Mouse (Mus musculus) thymus, postnatal 10 days (tissue): ENCODE data around the gene Cmtm4.

Experiments
- DNase-seq, 2 experiments: peaks; one replicate each; pipeline ENCODE4 v3.0.0; 2021; ENCODE audit warnings: low spot score in 2 of 2

Cmtm4 gene

DNA sequence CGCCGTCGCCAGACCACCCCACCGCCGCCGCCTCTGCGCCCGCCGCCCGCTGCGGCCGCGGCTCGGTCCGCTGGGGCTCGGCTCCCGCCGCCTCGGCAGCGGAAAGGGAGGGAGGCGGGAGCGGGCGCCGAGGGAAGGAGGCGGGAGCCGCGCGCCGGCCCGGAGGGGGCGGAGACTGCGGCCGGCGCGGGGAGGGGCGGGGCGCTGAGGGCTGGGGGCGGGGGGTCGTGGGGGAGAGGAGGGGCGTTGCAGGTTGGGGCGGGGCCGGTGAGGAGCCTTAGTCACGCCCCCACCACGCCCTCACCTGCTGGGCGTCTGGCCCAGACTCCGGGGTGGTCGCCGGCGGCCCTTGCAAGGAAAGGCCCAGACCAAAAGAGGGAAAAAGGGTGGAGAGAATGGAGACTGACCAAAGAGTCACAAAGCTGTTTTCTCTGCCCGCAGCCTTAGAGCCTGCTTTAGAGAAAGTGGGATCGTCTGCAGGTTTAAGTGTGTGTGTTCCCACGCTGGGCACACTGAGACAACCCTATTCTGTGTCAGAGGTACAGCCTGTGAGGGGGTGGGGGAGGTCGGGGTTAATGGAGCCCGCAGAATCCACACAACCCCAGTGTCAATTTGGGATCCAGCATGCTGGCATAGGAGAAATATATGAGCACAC lies at the start of gene Cmtm4:
Gene Cmtm4, minus strand, starts transcription at position 105 of the 655 bp plus-strand sequence.
- peak; percentile 40 to 65 for DNase-seq

DNA sequence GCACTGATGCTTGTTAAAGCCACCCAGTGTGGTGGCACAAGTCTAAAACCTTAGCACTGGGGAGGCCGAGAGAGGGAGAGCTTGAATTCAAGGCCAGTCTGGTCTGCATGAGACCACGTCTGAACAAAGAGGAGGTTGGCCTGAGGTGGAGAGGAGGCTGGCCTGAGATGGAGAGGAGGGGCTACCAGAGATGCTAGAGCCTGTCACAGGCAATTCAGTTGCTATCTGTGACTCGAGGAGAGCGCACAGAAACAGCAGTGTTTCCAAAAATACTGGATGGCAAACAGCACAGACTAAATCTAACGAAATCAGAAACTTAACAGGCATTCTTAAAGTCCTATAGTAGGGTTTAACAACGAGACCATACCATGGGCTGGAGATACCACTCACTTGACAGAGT lies 49.6 kb upstream of the Cmtm4 start:
- no peak for DNase-seq

DNA sequence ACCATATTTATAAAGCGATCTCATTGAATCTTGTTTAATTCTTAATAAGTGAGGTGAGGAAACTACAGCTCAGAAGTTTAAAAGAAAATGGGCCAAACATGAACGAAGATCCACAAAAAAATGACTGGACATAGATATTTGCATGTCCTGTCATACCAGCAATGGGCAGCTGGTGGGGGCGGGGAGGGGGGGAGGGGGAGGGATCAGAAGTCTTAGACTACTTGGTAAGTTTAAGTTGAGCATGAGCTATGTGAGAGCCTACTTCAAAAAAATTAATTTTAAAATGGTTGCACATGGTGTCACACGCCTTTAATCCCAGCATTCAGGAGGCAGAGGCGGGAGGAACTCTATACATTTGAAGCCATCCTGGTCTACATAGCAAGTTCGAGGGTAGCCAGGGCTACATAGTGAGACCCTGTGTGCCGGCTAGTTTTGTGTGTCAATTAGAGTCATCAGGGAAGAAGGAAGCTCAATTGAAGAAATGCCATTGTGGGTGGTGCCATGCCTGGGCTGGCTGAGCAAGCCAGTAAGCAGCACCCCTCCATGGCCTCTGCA lies 47.6 kb upstream of the Cmtm4 start:
- DNase-seq = no peak

DNA sequence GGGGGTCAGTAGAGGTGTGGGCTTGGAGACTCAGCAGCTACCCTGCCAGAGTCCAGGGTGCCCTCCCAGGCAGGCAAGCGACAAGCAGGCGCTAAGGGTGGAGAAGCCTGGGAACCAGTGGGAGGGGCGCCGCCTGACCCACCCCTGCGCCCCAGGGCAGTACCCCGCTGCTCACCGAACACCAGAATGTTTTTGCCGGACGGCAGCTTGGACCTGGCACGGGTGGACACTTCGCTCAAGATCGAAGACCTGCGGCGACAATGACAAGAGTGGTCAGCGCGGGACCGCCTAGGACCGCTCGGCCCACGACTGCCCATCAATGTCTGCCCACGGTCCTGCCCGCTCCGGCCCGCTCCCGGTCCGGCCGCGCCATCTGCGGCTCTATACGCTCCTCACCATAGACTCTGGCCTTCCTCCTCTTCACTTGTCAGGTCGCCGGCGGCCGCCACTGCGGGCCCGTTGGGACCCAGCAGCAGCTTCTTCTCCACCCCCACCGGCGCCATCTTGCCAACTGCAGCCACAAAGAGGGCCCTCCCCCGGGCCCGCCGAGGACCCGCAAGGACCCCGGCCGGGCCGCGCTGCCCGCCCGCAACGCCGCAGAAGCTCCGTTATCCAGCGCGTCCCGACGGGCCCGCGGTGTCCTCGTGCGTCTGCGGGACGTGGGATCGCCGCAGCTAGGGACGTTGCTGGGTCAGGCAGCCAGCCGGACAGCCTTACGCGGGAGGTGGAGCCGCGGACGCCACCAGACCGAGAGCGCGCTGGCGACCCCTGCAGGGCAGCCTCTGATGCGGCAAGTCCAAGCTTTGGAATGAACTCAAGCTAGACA lies 46.9 kb upstream of the Cmtm4 start, which contains the start of gene Dync1li2:
Gene Dync1li2, minus strand, starts transcription at position 749 of the 826 bp plus-strand sequence.
- peak; percentile 77 to 94 for DNase-seq

DNA sequence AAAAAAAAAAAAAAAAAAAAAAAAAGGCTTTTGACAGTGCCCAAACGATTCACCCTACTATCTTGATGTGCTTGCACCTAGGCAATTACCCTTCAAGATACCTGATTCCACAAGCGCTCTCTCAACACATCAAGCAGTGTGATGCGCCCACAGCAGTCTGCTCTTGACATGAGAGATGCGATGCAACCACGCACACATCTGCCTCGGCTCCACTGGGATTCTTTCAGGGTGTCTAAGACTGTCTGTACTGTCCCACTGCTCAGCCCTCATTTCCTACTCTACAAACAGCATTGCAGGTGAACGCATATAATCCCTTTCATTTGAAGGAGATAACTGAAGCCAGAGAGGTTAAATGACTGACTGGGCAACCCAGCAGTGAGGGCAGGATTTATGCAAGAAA lies 46.0 kb upstream of the Cmtm4 start:
- no peak for DNase-seq

DNA sequence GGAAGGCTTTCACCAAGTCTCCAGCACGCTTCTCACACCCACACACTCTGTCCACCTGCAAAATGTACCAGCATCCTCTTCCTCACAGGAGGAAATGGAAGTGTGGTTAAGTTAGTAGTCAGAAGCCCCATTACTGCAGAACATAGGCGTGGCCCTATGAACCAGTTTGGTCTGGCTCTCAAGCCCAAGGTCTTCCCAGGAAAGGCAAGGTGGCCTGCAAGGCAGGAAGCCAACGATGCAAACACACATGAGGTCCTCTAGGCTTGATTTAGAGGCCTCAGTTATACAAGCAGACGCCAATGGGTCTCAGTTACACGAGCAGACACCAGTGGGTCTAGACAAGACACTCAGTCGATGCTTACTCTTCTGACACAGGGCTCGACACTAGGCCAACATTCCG lies 43.9 kb upstream of the Cmtm4 start:
- no peak for DNase-seq

DNA sequence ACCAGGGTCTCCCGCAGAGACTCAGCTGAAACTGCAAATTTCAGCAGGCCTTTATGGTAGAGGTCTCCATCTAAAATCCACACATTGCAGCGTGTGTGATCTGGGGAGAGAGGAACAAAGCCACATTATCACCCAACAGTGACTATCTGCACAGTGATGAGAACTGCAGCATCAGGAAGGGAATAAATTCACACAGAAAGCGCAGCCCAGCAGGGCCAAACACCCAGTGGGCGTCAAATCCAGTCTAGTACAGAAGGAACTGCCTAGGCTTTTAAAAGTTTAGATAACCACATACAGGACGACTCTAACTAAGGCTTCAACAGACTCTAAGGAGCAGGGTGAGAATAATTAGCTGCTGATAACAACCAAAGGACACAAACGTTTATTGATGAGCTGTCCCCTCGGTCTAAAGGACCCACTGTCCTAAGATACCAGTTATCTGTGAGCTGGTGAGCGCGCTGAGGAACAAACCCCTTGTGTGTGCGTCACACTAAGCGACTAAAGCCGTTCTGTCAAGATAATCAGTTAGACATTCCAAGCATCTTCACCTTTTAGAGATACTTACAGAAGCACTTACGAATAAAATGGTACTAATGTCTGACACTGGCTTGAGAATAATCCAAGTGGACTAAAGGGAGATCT lies 42.0 kb upstream of the Cmtm4 start:
- no peak for DNase-seq

DNA sequence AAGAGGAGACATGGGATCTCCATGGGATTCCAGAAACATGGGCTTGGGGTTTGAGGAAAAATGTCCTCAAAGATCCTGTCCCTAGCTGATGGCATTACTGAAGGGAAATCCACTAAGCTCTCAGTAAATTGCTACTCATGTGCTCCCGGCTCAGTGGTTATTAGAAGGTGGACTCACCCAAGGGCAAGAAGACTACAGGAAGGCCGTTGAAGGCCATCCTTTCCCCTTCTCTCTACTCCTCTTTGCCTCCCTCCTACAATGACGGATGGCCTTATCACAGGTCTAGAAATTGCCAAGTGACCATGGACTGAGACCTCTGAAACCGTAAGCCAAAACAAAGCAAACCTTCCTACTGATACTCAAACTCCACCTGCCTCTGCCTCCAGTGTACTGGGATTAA lies 41.0 kb upstream of the Cmtm4 start:
- no peak for DNase-seq

DNA sequence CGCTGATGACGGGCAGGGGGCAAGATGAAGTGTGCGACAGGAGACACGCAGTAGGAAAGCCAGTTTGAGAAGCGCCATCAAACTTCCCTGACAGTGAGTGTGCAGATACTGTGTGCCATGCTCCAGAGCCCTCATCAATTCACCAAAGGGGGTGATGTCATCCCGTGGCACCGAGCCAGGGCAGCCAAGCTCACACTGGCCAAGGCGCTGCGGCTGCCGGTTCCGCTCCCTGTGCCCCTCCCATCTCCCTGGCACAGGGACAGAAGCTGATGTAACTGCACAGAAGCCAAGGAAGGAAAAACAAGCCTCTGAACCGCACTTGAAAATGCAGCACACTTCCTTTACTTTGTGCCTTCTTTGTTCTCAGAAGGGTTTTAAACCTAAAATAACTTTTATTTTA lies 40.4 kb upstream of the Cmtm4 start:
- DNase-seq = no peak

DNA sequence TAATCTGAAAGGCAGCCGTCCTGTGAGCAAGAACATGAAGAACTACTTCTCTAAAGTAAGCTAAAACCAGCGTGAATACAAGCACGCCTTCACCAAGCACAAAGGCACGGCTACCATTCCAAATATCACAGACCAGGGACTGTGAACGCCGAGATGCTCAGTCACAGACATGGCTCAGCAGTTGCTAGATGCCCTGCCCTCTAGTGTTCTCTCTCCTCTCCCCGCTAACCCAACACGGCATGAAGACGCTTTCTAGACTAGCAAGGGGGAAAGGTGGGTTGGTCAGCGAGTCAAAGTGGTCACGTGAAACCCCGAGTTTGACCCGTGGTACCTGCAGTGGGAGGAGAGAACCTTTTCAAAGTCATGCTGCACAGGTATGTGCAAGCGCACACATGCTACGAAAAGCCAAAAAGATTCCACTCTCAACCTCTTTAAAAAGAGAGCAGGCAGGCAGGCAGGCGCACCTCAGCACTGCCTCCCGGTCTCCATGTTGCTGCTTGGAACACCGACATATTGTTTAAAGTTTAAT lies 39.3 kb upstream of the Cmtm4 start:
- no peak for DNase-seq

DNA sequence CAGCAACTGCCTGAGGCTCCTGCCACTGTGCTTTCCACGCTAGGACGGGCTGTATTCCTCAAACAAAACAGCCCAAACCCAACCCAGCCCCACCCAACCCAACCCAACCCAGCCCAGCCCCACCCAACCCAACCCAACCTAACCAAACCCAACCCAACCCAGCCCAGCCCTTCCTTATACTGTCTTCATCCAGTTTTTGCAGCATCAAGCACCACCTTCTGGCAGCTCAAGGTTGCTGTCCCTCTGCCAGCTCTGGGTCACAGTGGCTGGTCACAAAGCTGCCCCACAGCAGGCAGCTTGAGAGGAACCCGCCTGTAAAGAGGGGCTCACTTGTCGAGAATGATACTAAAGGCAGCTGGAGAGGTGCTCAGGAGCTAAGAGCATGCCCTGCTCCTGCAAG lies 38.7 kb upstream of the Cmtm4 start:
- no peak for DNase-seq

DNA sequence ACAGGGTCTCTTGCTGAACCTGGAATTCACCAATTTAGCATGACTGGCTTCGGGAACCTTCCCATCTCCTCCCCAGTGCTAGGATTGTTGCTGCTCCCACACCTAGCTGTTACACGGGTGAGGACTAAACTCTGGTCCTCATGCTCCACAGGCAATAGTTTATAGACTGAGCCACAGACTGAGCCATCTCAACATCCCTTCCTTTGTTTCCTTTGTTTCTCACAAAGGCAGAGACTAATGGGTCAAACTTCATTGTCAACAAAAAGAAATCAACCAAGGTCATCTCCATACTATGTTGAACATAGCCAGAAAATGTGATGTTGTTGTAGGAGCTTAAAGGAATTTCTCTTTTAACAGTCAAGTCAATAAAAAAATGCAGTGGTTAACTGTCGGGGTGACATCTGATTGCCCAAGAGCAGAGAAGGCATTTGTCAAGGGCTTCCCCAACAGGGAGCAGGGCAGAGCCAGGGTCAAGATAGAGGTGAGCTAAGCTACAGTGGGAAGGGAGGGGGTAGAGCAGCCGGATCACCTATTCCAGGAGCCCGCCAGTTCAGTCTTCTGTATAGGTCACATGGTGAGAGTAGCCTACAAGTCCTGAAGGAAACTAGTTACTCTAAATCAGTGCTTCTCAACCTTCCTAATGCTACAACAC lies 37.7 kb upstream of the Cmtm4 start:
- no peak for DNase-seq

DNA sequence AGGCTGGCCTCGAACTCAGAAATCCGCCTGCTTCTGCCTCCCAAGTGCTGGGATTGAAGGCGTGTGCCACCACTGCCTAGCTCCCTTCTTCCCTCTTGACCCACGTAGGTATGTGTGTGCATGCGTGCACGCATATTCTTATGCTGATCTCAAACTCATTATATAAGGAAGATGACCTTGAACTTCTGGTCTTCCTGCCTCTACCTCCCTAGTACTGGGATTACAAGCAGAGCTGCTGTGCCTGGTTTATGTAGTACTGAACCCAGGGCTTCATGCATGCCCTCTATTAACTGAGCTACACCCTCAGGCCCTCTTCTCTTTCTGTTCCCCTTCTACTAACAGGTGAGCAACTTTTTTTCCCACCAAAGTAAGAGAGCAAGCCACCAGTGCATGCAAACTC lies 37.0 kb upstream of the Cmtm4 start:
- no peak for DNase-seq

DNA sequence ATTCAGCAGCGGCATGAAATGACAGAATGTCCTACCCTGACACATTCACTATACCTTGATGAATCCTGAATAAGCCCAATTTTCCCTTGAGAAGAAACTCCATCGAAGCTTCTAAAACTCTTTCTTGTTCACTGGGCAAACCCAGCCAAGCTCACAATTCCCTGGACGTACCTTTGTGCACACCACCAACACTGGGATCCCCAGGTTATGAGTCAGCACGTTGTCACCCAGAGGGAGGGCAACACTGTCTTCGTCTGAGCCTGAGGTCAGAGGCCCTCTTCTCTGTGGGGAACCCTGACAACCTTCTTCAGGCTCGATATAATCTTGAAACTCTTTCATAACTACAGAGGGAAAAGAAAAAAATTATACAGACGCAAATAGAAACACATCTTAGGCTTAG lies 34.6 kb upstream of the Cmtm4 start:
- DNase-seq = no peak

DNA sequence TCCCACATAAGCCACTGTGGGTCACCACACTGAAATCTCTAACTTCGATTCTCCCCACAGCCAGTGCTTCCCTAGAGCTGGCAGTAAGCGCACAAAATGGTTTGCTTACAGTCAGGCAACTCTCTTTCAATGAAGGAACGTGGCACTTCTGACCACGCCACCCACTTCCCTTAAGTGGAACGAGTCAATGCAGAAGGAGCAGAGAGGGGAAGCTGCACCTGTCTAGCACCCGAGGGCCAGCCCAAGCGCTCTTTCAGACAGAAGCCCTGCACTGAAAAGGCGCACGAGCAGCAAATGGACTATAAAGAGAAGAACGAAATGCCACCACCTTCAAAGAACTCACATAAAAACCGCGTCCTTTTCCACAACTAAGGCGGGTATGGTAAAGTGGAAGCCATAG lies 32.1 kb upstream of the Cmtm4 start:
- DNase-seq = no peak

DNA sequence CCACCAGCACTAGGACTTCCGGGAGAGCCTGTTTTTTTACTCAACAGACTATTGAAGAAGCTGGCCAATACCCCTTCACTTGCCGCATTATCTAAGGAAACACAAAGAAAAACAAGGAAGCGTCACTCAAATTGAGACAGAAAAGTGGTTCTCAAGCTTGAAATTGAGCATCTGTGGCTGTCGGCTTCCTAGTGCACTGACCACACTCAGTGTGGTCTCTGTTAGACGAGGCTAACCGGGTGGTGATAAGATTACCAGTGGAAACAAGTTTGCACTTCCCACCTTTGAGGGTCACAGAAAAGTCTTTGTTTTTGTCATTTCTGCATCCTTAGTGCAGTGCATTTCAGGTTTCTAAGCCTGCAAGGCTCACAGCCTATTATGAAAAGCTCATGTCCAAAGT lies 26.7 kb upstream of the Cmtm4 start:
- no peak for DNase-seq

DNA sequence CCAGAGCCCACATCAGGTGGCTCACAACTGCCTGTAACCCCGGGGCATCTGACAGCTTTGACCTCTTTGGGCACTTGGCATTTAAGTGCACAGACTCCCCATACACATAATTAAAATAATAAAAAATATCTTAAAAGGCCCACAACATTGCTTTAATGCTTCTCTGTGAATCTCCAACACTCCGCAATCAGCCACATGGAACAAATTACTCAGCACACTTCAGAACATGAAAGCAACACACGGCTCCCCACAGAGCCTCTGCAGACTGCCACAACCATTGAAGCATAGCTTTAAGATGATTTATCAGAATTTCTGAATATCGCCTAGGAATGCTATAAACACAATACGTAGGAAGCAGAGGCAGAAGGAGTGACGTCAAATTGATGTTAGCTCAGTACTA lies 20.4 kb upstream of the Cmtm4 start:
- DNase-seq = no peak

DNA sequence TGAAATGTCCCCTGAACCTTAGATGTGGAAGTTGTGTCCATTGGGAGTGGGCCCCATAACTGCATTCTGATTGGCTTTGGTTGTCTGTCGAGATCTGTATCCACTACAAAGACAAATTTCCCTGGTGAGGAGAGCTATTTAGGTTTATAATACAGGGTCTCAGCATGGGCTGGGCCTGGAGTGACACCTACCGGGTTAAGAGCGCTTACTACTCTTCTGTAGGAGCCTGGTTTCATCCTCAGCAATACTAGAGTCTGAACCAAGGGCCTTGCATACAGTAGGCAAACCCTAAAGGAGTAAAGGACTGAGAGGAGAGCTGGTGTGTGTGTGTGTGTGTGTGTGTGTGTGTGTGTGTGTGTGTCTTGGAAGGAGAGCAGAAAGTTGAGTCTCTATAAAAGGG lies 18.6 kb upstream of the Cmtm4 start:
- DNase-seq = no peak

DNA sequence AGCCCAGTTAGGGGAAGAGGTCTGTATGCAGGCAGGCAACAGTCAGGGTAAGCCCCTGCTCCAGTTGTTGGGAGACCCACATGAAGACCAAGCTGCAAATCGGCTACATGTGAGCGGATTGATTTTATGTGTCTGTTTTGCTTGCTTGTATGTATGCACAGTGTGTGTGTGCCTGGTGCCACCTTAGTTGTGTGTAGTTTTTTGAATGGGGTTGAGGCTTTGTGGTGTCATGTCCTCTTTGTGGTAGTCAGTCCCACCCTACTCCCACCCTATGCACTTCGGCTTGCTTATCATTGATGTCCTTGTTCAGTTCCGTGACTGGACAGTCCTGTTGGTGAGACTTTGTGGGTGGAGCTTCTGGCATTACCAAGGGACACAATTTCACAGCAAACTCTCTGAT lies 18.2 kb upstream of the Cmtm4 start:
- DNase-seq = no peak

DNA sequence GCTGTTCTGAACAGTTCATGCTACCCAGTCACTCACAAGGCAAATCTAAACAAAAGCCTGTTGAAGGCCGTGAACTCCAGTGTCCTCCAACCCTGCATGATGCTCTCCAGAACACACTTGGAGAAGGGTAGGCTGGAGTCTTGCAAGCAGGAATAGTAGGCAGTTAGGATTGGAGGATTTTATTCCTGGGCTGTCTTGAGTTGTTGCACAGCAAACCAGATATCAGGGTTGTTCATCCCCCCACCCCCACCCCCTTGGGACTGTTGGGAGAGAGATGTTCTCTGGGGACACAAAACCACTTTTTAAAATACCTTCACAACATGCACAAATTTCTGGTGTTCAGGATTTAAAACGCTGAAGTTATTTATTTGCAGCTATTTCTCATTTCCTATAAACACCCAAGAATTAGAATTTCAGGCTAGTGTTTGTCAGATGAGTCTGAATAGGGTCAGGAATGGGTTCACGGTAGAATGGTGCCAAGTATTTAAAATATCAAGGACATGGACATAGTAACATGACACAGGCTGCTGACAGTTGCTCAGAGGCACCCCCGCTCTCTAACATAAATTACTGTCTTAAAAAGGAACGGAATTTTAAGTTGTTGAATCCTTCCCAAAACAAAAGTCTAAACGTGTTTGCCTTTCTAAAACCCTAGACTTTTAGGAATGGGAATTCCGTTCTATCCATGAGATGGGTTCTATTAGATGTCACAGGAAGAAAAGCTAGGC lies 17.4 kb upstream of the Cmtm4 start:
- DNase-seq = no peak

DNA sequence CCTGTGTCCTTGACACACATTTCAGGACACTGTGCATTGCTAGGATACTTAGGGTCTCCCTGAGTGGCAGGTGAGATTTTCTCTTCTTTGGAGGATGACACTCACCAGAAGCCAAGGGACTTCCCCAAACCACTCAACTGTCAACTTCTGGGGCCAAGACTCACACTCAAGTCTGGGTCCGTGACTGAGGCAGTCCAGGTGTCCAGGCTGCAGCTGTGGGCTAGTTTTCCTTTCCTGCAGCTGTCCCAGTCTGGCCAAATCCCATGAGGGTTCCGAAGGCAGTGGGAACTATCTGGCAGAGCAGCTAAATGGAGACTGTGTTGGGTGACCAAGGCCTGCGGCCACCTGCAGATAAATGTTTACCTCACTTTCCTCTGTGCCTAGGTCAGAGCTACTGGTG lies 16.4 kb upstream of the Cmtm4 start:
- DNase-seq = no peak
